Mouse (Mus musculus): Measurements from ENCODE around the gene Mark3. TPM values are rescaled to one million over a fixed set of nuclear protein-coding genes. Genes with fewer than 3 reads are reported as not detected.

Gene Mark3
- polyA plus RNA-seq, 1 experiment, result 42.1 TPM

DNA sequence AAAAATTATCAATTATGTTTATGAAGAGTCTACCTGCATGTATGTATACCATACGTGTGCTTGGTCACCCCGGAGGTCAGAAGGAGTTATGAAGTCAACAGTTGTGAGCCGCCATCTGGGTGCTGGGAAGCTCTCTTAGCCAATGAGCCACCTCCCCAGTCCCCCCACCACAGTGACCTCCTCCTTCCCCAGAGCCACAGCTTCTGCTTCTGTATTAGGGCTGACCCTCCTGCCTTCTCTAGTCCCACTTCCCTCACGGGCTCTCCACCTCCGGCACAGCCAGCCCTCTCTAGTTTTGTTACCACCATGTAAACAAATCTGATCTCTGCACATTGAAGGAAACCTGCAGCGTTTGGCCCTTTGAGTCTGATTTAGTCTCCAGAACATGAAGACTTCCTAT, 16.8 kb upstream of the Mark3 start:
- TF ChIP-seq CEBPB (IDR thresholded peaks at IDR 0.05; ENCODE audit: insufficient read depth, poor library complexity, severe bottlenecking) (no peak), TCF3 (IDR thresholded peaks at IDR 0.05; ENCODE audit: insufficient read length, low read depth) (no peak), MYOG (IDR thresholded peaks at IDR 0.05; ENCODE audit: control insufficient read depth in 1 of 3, insufficient read depth in 1 of 3, insufficient read length in 2 of 3, low read depth in 2 of 3) (no peak), E2F4 (IDR thresholded peaks at IDR 0.05; ENCODE audit: insufficient read depth) (no peak), USF1 (IDR thresholded peaks at IDR 0.05; ENCODE audit: low read depth) (no peak), POLR2AphosphoS2 (IDR thresholded peaks at IDR 0.05; ENCODE audit: insufficient read length, low read depth) (no peak), POLR2A (IDR thresholded peaks at IDR 0.05; ENCODE audit: insufficient read length, low read depth) (no peak), MYOD1 (IDR thresholded peaks at IDR 0.05; ENCODE audit: control insufficient read depth in 1 of 3, insufficient read length in 2 of 3, low read depth in 2 of 3) (no peak)
- H3K4me2 ChIP-seq (ENCODE audit: low read depth), result no peak overlapping the region
- no peaks in the 10 kb centered on the region for H3K79me2 ChIP-seq (ENCODE audit: control insufficient read depth, insufficient read depth)
- H3K4me3 ChIP-seq, result no peak overlapping the region
- H3K27me3 ChIP-seq (ENCODE audit: control insufficient read depth, insufficient read depth, insufficient read length), result no peaks in the 10 kb centered on the region
- H3K36me3 ChIP-seq (ENCODE audit: control insufficient read depth, insufficient read depth), result no peaks in the 10 kb centered on the region
- H3ac ChIP-seq (ENCODE audit: control insufficient read depth, insufficient read length), result no peak overlapping the region

DNA sequence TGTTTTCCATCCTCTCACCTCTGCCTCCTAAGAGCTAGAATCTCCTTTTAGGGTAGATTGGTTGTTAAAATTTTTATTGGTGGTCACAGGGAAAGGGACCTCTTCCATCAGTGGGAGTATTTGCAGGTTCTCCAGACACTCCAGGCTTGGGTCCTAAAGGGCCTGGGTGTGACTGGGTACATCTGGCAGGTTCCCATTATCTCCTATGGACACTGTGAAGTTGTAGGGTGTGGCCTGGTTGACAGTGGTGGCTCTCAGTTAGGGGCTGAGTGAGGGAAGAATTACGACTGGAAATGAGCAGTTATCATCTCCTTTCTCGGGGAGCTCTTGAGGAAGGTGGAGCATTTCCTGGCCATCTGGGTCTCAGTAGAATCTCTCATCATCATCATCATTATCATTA, 15.7 kb upstream of the Mark3 start:
- Histone ChIP-seq H3K36me3 (ENCODE audit: control insufficient read depth, insufficient read depth) (no peaks in the 10 kb centered on the region), H3ac (ENCODE audit: control insufficient read depth, insufficient read length) (no peak overlapping the region), H3K4me2 (ENCODE audit: low read depth) (no peak overlapping the region), H3K79me2 (ENCODE audit: control insufficient read depth, insufficient read depth) (no peaks in the 10 kb centered on the region), H3K4me3 (no peak overlapping the region), H3K27me3 (ENCODE audit: control insufficient read depth, insufficient read depth, insufficient read length) (no peaks in the 10 kb centered on the region)
- no peak for TF ChIP-seq USF1 (IDR thresholded peaks at IDR 0.05; ENCODE audit: low read depth)
- no peak for TF ChIP-seq SRF (IDR thresholded peaks at IDR 0.05; ENCODE audit: control insufficient read depth, insufficient read length, low read depth)
- no peak for TF ChIP-seq REST (IDR thresholded peaks at IDR 0.05; ENCODE audit: insufficient read depth, insufficient read length)
- no peak for TF ChIP-seq CEBPB (IDR thresholded peaks at IDR 0.05; ENCODE audit: insufficient read depth, poor library complexity, severe bottlenecking)
- TF ChIP-seq TCF12 (IDR thresholded peaks at IDR 0.05; ENCODE audit: insufficient read depth, poor library complexity, severe bottlenecking), result no peak
- TF ChIP-seq E2F4 (IDR thresholded peaks at IDR 0.05; ENCODE audit: insufficient read depth), result no peak
- TF ChIP-seq POLR2AphosphoS2 (IDR thresholded peaks at IDR 0.05; ENCODE audit: insufficient read length, low read depth), result no peak
- no peak for TF ChIP-seq MAX (IDR thresholded peaks at IDR 0.05; ENCODE audit: low read depth)
- TF ChIP-seq POLR2A (IDR thresholded peaks at IDR 0.05; ENCODE audit: insufficient read length, low read depth), result no peak
- TF ChIP-seq TCF3 (IDR thresholded peaks at IDR 0.05; ENCODE audit: insufficient read length, low read depth), result no peak
- no peak for TF ChIP-seq MYOG (IDR thresholded peaks at IDR 0.05; ENCODE audit: control insufficient read depth in 1 of 3, insufficient read depth in 1 of 3, insufficient read length in 2 of 3, low read depth in 2 of 3)
- TF ChIP-seq MYOD1 (IDR thresholded peaks at IDR 0.05; ENCODE audit: control insufficient read depth in 1 of 3, insufficient read length in 2 of 3, low read depth in 2 of 3), result no peak

DNA sequence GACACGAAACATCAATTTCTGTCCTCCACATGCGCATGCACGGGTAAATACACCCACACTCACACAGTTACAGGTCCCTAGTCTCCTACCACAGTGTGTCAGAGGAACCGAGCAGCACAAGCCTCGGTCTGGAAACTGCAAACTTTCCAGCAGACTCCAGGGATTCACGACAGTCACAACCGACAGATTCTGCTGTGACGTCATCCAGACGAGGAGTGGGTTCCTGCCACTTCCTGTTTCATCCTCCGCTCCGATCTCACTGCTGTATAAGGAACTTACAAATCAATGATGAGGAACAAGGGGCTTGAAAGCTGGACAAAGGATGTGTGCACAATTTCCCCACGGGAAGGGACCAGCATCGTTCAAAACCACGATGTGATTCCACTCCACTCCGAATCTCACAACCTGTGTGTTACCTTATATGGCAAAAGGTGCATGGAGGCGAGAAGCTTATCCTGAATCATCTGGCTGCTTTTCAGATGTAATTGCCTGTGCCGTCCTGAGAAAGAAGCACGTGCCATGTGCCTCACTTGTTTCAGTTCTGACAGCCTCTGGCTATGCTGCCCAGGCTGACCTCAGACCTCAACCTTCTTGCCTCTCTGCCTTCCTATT, 14.6 kb upstream of the Mark3 start:
- Histone ChIP-seq H3K4me3 (peak overlapping the region; percentile 16), H3ac (ENCODE audit: control insufficient read depth, insufficient read length) (no peak overlapping the region), H3K36me3 (ENCODE audit: control insufficient read depth, insufficient read depth) (no peaks in the 10 kb centered on the region), H3K27me3 (ENCODE audit: control insufficient read depth, insufficient read depth, insufficient read length) (no peaks in the 10 kb centered on the region), H3K4me2 (ENCODE audit: low read depth) (peak overlapping the region; percentile 99), H3K79me2 (ENCODE audit: control insufficient read depth, insufficient read depth) (no peaks in the 10 kb centered on the region)
- TF ChIP-seq SRF (IDR thresholded peaks at IDR 0.05; ENCODE audit: control insufficient read depth, insufficient read length, low read depth) (peak; percentile 75), E2F4 (IDR thresholded peaks at IDR 0.05; ENCODE audit: insufficient read depth) (no peak)

DNA sequence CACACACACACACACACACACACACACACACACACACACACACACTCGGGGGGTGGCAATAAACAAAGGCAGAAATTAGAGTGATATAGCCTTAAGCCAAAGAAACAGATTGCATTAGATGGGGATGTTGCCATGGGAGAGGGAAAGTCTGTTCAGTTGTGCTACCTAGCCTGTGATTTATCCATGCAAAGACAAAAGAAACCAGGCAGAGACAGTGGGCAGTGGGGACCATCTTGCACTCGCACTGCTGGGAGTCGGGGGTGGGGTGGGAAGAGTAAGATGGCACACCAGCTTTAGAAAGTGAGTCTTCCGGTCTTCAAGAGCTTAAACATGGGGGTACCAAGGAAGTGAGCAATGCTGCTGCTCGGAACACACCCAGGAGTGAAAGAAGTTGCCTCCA, 14.0 kb upstream of the Mark3 start:
- TF ChIP-seq MYOG (IDR thresholded peaks at IDR 0.05; ENCODE audit: control insufficient read depth in 1 of 3, insufficient read depth in 1 of 3, insufficient read length in 2 of 3, low read depth in 2 of 3) (no peak), MAX (IDR thresholded peaks at IDR 0.05; ENCODE audit: low read depth) (no peak), MYOD1 (IDR thresholded peaks at IDR 0.05; ENCODE audit: control insufficient read depth in 1 of 3, insufficient read length in 2 of 3, low read depth in 2 of 3) (no peak), CEBPB (IDR thresholded peaks at IDR 0.05; ENCODE audit: insufficient read depth, poor library complexity, severe bottlenecking) (no peak), REST (IDR thresholded peaks at IDR 0.05; ENCODE audit: insufficient read depth, insufficient read length) (no peak), E2F4 (IDR thresholded peaks at IDR 0.05; ENCODE audit: insufficient read depth) (no peak), TCF3 (IDR thresholded peaks at IDR 0.05; ENCODE audit: insufficient read length, low read depth) (no peak)
- Histone ChIP-seq H3ac (ENCODE audit: control insufficient read depth, insufficient read length) (no peak overlapping the region), H3K36me3 (ENCODE audit: control insufficient read depth, insufficient read depth) (no peaks in the 10 kb centered on the region), H3K4me2 (ENCODE audit: low read depth) (peak overlapping the region; percentile 99), H3K27me3 (ENCODE audit: control insufficient read depth, insufficient read depth, insufficient read length) (no peaks in the 10 kb centered on the region), H3K4me3 (peak overlapping the region; percentile 16), H3K79me2 (ENCODE audit: control insufficient read depth, insufficient read depth) (no peaks in the 10 kb centered on the region)

DNA sequence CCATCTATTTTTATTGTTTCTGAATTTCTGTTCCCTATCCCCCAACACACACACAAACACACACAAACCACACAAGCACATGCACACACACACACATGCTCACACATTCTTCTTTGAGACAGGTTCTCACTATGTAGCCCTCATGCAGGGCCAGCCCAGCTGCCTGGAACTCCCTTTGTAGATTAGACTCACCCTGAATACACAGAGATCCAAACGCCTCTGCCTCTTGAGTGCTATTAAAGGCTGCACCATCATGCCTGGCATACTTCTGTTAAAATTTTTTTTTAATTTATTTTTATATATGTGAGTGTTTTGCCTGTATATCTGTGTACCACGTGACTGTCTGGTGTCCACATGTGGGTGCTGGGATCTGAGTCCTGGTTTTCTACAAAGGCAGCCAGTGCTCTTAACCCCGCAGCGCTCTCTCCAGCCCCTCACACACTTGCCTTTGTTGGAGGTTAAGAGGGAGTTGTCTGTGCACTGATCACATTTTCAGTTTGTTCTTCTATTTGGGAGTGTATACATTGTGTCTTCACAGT, 12.0 kb upstream of the Mark3 start:
- Histone ChIP-seq H3K4me3 (no peak overlapping the region), H3K4me2 (ENCODE audit: low read depth) (no peak overlapping the region), H3K27me3 (ENCODE audit: control insufficient read depth, insufficient read depth, insufficient read length) (no peaks in the 10 kb centered on the region), H3K36me3 (ENCODE audit: control insufficient read depth, insufficient read depth) (no peaks in the 10 kb centered on the region), H3K79me2 (ENCODE audit: control insufficient read depth, insufficient read depth) (no peaks in the 10 kb centered on the region), H3ac (ENCODE audit: control insufficient read depth, insufficient read length) (no peak overlapping the region)
- no peak for TF ChIP-seq E2F4 (IDR thresholded peaks at IDR 0.05; ENCODE audit: insufficient read depth)
- no peak for TF ChIP-seq CEBPB (IDR thresholded peaks at IDR 0.05; ENCODE audit: insufficient read depth, poor library complexity, severe bottlenecking)
- no peak for TF ChIP-seq TCF12 (IDR thresholded peaks at IDR 0.05; ENCODE audit: insufficient read depth, poor library complexity, severe bottlenecking)
- no peak for TF ChIP-seq SRF (IDR thresholded peaks at IDR 0.05; ENCODE audit: control insufficient read depth, insufficient read length, low read depth)
- no peak for TF ChIP-seq MYOG (IDR thresholded peaks at IDR 0.05; ENCODE audit: control insufficient read depth in 1 of 3, insufficient read depth in 1 of 3, insufficient read length in 2 of 3, low read depth in 2 of 3)
- TF ChIP-seq MAX (IDR thresholded peaks at IDR 0.05; ENCODE audit: low read depth), result no peak
- TF ChIP-seq POLR2A (IDR thresholded peaks at IDR 0.05; ENCODE audit: insufficient read length, low read depth), result no peak
- TF ChIP-seq USF1 (IDR thresholded peaks at IDR 0.05; ENCODE audit: low read depth), result no peak
- no peak for TF ChIP-seq MYOD1 (IDR thresholded peaks at IDR 0.05; ENCODE audit: control insufficient read depth in 1 of 3, insufficient read length in 2 of 3, low read depth in 2 of 3)
- TF ChIP-seq POLR2AphosphoS2 (IDR thresholded peaks at IDR 0.05; ENCODE audit: insufficient read length, low read depth), result no peak
- no peak for TF ChIP-seq TCF3 (IDR thresholded peaks at IDR 0.05; ENCODE audit: insufficient read length, low read depth)
- no peak for TF ChIP-seq REST (IDR thresholded peaks at IDR 0.05; ENCODE audit: insufficient read depth, insufficient read length)

All from myocyte (in vitro differentiated cells).